Mouse (Mus musculus): ENCODE data around the gene Ect2l. TPM values are rescaled to one million over a fixed set of nuclear protein-coding genes. Genes with fewer than 3 reads are reported as not detected.

The Ect2l gene
- polyA plus RNA-seq, 1 experiment from 2014 or later: 0.36 TPM

- Histone ChIP-seq H3K27me3 (replicated peaks; ENCODE audit: low read depth, poor library complexity, severe bottlenecking) (no peaks in the 10 kb centered on the region), H3K4me3 (no peak overlapping the region), H3K36me3 (replicated peaks) (peaks cover 93% of the 10 kb centered on the region), H3K4me1 (no peaks in the 10 kb centered on the region), H3K27ac (replicated peaks) (no peak overlapping the region), H3K9me3 (no peaks in the 10 kb centered on the region)
- DNase-seq (ENCODE audit: low spot score): no peak
- 90% methylated on average over 8 of the region's 8 CpGs for WGBS
Observed at GRCm38 (mm10) chr10:18118336-18118735, 92.4 kb downstream of the Ect2l start.

GRCm38 (mm10) chr10:18113473-18114093 lies 97.1 kb downstream of the Ect2l start:
- peaks cover 57% of the 10 kb centered on the region for H3K36me3 ChIP-seq (replicated peaks)

GRCm38 (mm10) chr10:18110940-18111339 lies 99.8 kb downstream of the Ect2l start:
- peaks cover 51% of the 10 kb centered on the region for H3K36me3 ChIP-seq (replicated peaks)
- H3K27me3 ChIP-seq (replicated peaks; ENCODE audit: low read depth, poor library complexity, severe bottlenecking): no peaks in the 10 kb centered on the region
- DNase-seq (ENCODE audit: low spot score): no peak
- no peaks in the 10 kb centered on the region for H3K9me3 ChIP-seq
- H3K4me3 ChIP-seq: no peak overlapping the region
- no peak overlapping the region for H3K27ac ChIP-seq (replicated peaks)
- H3K4me1 ChIP-seq: no peaks in the 10 kb centered on the region

More at GRCm38 (mm10) chr10:18113473-18114093, 97.1 kb downstream of the Ect2l start:
- H3K9me3 ChIP-seq: no peaks in the 10 kb centered on the region
- no peaks in the 10 kb centered on the region for H3K27me3 ChIP-seq (replicated peaks; ENCODE audit: low read depth, poor library complexity, severe bottlenecking)
- H3K4me3 ChIP-seq: no peak overlapping the region
- no peak overlapping the region for H3K27ac ChIP-seq (replicated peaks)
- no peak for DNase-seq (ENCODE audit: low spot score)
- WGBS: 87% methylated on average over 10 of the region's 10 CpGs
- no peaks in the 10 kb centered on the region for H3K4me1 ChIP-seq

GRCm38 (mm10) chr10:18107471-18107870 lies 103.2 kb downstream of the Ect2l start:
- Histone ChIP-seq H3K9me3 (no peaks in the 10 kb centered on the region), H3K4me3 (no peak overlapping the region), H3K4me1 (no peaks in the 10 kb centered on the region), H3K27ac (replicated peaks) (no peak overlapping the region), H3K36me3 (replicated peaks) (peaks cover 51% of the 10 kb centered on the region), H3K27me3 (replicated peaks; ENCODE audit: low read depth, poor library complexity, severe bottlenecking) (no peaks in the 10 kb centered on the region)
- no peak for DNase-seq (ENCODE audit: low spot score)
- WGBS: 81% methylated on average over 5 of the region's 5 CpGs

- H3K9me3 ChIP-seq: no peaks in the 10 kb centered on the region
- peaks cover 52% of the 10 kb centered on the region for H3K36me3 ChIP-seq (replicated peaks)
- 78% methylated on average over 5 of the region's 5 CpGs for WGBS
- H3K27ac ChIP-seq (replicated peaks): no peak overlapping the region
- H3K4me1 ChIP-seq: no peaks in the 10 kb centered on the region
- no peaks in the 10 kb centered on the region for H3K27me3 ChIP-seq (replicated peaks; ENCODE audit: low read depth, poor library complexity, severe bottlenecking)
- no peak overlapping the region for H3K4me3 ChIP-seq
- no peak for DNase-seq (ENCODE audit: low spot score)
Observed at GRCm38 (mm10) chr10:18102166-18102565, 108.5 kb downstream of the Ect2l start.

GRCm38 (mm10) chr10:18090691-18091090 lies 120.0 kb downstream of the Ect2l start:
- H3K27me3 ChIP-seq (replicated peaks; ENCODE audit: low read depth, poor library complexity, severe bottlenecking): no peaks in the 10 kb centered on the region
- H3K36me3 ChIP-seq (replicated peaks): peaks cover 80% of the 10 kb centered on the region
- H3K4me3 ChIP-seq: no peak overlapping the region
- no peak for DNase-seq (ENCODE audit: low spot score)
- H3K4me1 ChIP-seq: no peaks in the 10 kb centered on the region
- peaks cover 11% of the 10 kb centered on the region; the same call in 1 of the 2 replicates for H3K9me3 ChIP-seq
- H3K27ac ChIP-seq (replicated peaks): no peak overlapping the region

- H3K9me3 ChIP-seq: peaks cover 13% of the 10 kb centered on the region; the same call in 1 of the 2 replicates
- no peak overlapping the region for H3K4me3 ChIP-seq
- no peaks in the 10 kb centered on the region for H3K4me1 ChIP-seq
- no peak overlapping the region for H3K27ac ChIP-seq (replicated peaks)
- 94% methylated on average over 6 of the region's 6 CpGs for WGBS
- peaks cover 27% of the 10 kb centered on the region for H3K36me3 ChIP-seq (replicated peaks)
- no peak for DNase-seq (ENCODE audit: low spot score)
- no peaks in the 10 kb centered on the region for H3K27me3 ChIP-seq (replicated peaks; ENCODE audit: low read depth, poor library complexity, severe bottlenecking)
Observed at GRCm38 (mm10) chr10:18082772-18083171, 127.9 kb downstream of the Ect2l start.

- H3K27ac ChIP-seq (replicated peaks): no peak overlapping the region
- peaks cover 7% of the 10 kb centered on the region; the same call in 1 of the 2 replicates for H3K9me3 ChIP-seq
- DNase-seq (ENCODE audit: low spot score): no peak
- peaks cover 30% of the 10 kb centered on the region for H3K36me3 ChIP-seq (replicated peaks)
- 88% methylated on average over 1 of the region's 1 CpGs for WGBS
- no peaks in the 10 kb centered on the region for H3K27me3 ChIP-seq (replicated peaks; ENCODE audit: low read depth, poor library complexity, severe bottlenecking)
- H3K4me3 ChIP-seq: no peak overlapping the region
- H3K4me1 ChIP-seq: no peaks in the 10 kb centered on the region
Observed at GRCm38 (mm10) chr10:18081536-18081935, 129.2 kb downstream of the Ect2l start.

Other genes starting within 250 kb of the Ect2l start
- gene Abracl, start 187.6 kb downstream of the Ect2l start, polyA plus RNA-seq (2016; fragmentation: Nextera tagmentation; extraction: Ambion mirVana): 163 and 164 TPM in 2 replicates
- 15.3 and 16.5 TPM in 2 replicates for gene Reps1, start 155.0 kb downstream of the Ect2l start, polyA plus RNA-seq (2016; fragmentation: Nextera tagmentation; extraction: Ambion mirVana)
- gene Ccdc28a, start 24.1 kb upstream of the Ect2l start, polyA plus RNA-seq (2016; fragmentation: Nextera tagmentation; extraction: Ambion mirVana): 8.3 and 10.6 TPM in 2 replicates
- gene Nhsl1, start 108.1 kb upstream of the Ect2l start, polyA plus RNA-seq (2016; fragmentation: Nextera tagmentation; extraction: Ambion mirVana): 12.6 and 12.9 TPM in 2 replicates